Mouse (Mus musculus) lung, embryonic 15.5 days (tissue): Measurements from ENCODE around the gene Capn2. TPM values are rescaled to one million over a fixed set of nuclear protein-coding genes. Genes with fewer than 3 reads are reported as not detected.

Source experiments
- ATAC-seq: fragments of 200-750 bp; cut with Nextera tagmentation; 2 replicates; pipeline ENCODE4 v1.8.0; 2017; ENCODE audit warnings: moderate number of reproducible peaks, borderline replicate concordance; ENCODE audit not compliant: low FRiP score, low TSS enrichment; ENCODE audit errors: extremely low read depth
- H3K27ac ChIP-seq: fragments of 300-500 bp; sonication (generic); 2 replicates; pipeline ENCODE4 v1.5.1; 2015; ENCODE audit warnings: moderate library complexity, mild to moderate bottlenecking, inconsistent platforms
- H3K27me3 ChIP-seq: fragments of 300-500 bp; sonication (generic); 2 replicates; pipeline ENCODE4 v1.6.1; 2015; ENCODE audit warnings: inconsistent platforms
- H3K36me3 ChIP-seq: fragments of 300-500 bp; sonication (generic); 2 replicates; pipeline ENCODE4 v1.6.1; 2015; ENCODE audit warnings: inconsistent platforms
- H3K4me1 ChIP-seq: fragments of 300-500 bp; sonication (generic); 2 replicates; pipeline ENCODE4 v1.6.1; 2015; ENCODE audit warnings: inconsistent platforms
- H3K4me2 ChIP-seq: fragments of 300-500 bp; sonication (generic); 2 replicates; pipeline ENCODE4 v1.6.1; 2015; ENCODE audit warnings: inconsistent platforms, mild to moderate bottlenecking, moderate library complexity
- H3K4me3 ChIP-seq: fragments of 300-500 bp; sonication (generic); 2 replicates; pipeline ENCODE4 v1.5.1; 2015; ENCODE audit warnings: mild to moderate bottlenecking, inconsistent platforms
- H3K9ac ChIP-seq: fragments of 300-500 bp; sonication (generic); 2 replicates; pipeline ENCODE4 v1.6.1; 2015; ENCODE audit warnings: inconsistent platforms
- H3K9me3 ChIP-seq: fragments of 300-500 bp; sonication (generic); 2 replicates; pipeline ENCODE4 v1.6.1; 2016; ENCODE audit warnings: inconsistent platforms
- WGBS: fragments of 180-500 bp; shearing (Covaris S2); methylation state at CpG from one replicate; pipeline ENCODE4 v1.1.7; 2015; 5-methylcytosine and 5-hydroxymethylcytosine counted together
- polyA plus RNA-seq: library from polyadenylated mRNA; unstranded; fragments of >200 nt; fragmentation: Nextera tagmentation; extraction: Ambion mirVana; gene quantifications from 2 replicates; pipeline ENCODE4 v1.2.1, GENCODE M21; 2015

The Capn2 gene
- polyA plus RNA-seq, 1 experiment from 2014 or later, result 135 TPM

DNA sequence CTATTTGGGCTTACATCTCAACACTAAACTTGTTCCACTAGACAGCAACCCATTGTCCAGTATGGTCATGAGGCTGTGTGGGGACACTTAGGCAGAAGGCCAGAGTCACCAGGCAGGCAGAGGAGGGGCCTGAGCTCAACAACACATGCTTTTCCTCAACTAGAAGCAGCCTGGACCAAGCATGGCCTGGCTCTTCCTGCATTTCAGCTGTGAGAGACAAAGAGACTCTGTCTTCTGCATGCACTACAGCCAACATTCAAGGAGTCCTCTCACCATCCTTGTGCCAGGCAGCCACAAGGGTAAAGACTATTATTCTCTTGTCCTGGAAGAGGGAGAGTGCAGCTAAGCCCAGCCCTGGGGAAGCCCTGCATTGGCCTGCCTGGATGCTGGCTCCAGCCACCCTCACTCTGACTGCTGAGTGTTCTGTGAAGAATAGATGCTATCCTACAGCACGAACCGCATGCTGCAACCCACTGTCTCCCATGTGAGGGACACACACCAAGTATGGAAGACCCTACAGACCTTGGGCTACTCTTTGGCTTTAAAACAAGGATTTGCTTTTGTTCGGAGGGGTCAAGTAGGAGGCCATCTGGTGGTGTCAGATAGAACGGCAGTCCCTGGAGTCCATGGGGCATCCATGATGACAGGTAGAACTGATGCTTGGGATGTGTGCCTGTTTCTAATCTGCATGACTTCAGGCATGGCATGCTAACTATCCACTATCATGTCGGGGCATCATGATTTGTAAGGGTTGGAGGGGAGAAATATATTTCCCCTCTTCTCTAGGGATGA is 42.2 kb downstream of the Capn2 start:
- Histone ChIP-seq H3K4me3 (no peak overlapping the region), H3K9ac (no peak overlapping the region), H3K9me3 (no peaks in the 10 kb centered on the region), H3K27me3 (no peaks in the 10 kb centered on the region), H3K36me3 (peaks cover 77% of the 10 kb centered on the region), H3K4me1 (no peaks in the 10 kb centered on the region), H3K27ac (no peak overlapping the region), H3K4me2 (no peak overlapping the region)
- no peak for ATAC-seq
- WGBS, result 77% methylated on average over 5 of the region's 5 CpGs

DNA sequence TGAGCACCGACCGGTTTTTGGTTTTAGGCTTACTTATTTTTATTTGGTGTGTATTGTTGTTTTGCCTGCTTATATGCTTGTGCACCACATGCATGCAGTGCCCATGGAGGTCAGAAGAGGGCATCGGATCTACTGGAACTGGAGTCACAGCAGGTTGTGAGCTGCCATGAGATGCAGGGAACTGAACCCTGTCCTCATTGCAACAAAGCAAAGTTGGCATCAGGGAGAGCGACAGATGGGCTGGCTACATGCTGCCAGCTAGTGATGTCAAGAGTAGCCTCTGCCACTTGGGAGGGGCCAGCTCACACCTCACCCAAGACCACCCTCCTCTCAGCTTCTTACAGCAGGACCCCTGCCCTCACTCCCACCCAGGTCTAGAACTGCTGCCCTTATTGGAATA is 51.4 kb downstream of the Capn2 start:
- Histone ChIP-seq H3K4me2 (no peak overlapping the region), H3K36me3 (peaks cover 43% of the 10 kb centered on the region), H3K4me3 (no peak overlapping the region), H3K9ac (no peak overlapping the region), H3K9me3 (no peaks in the 10 kb centered on the region), H3K4me1 (peaks cover 9% of the 10 kb centered on the region), H3K27ac (no peak overlapping the region), H3K27me3 (no peaks in the 10 kb centered on the region)
- ATAC-seq, result 0 out of 2 replicates have a peak, but pooled peaks have one; percentile 23
- 88% methylated on average over 4 of the region's 4 CpGs for WGBS

DNA sequence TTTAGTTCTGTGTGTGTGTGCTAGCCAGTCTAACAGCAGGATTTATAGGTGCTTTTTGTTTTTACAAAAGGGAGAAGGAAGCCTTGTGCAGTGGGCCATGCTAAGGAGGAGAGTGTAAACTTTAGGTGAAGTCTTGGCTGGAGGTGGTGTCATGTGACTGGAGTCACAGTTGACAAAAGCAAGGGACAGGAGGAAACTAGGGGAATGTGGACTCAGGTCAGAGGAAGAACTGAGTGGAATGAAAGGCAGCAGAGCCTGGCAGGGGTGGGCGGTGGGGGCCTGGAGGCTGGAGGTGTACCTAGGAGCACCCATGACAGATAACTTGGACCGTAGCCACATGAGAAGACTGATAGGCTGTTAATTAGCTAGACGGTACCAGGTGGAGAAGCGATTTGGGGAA is 52.1 kb downstream of the Capn2 start:
- H3K4me1 ChIP-seq, result peaks cover 16% of the 10 kb centered on the region
- no peaks in the 10 kb centered on the region for H3K27me3 ChIP-seq
- no peaks in the 10 kb centered on the region for H3K9me3 ChIP-seq
- H3K9ac ChIP-seq, result no peak overlapping the region
- 25% methylated on average over 4 of the region's 4 CpGs for WGBS
- H3K36me3 ChIP-seq, result peaks cover 39% of the 10 kb centered on the region
- no peak overlapping the region for H3K4me2 ChIP-seq
- H3K4me3 ChIP-seq, result no peak overlapping the region
- peak overlapping the region; percentile 17; the same call in 1 of the 2 replicates for H3K27ac ChIP-seq
- no peak for ATAC-seq

DNA sequence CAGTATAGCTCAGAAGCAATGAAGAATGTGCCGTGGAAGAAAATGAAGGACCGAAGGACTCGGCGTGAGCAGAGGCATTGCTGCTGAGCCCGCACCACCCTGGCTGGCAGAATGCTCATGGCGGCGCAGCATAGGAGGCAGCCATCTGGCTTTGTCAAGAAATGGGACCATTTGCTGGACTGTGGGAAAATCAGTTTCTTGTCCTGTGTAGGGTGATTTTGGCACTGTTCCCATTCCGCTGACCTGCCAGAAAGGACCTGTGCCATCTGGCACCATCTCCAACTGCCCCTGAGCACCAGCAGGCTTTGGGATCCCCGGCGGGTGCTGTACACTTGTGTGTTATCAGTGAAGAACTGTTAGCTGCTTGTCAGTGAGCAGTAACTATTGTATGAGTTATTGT is 55.6 kb downstream of the Capn2 start:
- Histone ChIP-seq H3K27ac (peak overlapping the region; percentile 83; the same call in 1 of the 2 replicates), H3K9ac (no peak overlapping the region), H3K9me3 (no peaks in the 10 kb centered on the region), H3K4me2 (no peak overlapping the region), H3K27me3 (no peaks in the 10 kb centered on the region), H3K4me1 (peaks cover 18% of the 10 kb centered on the region), H3K36me3 (peaks cover 27% of the 10 kb centered on the region), H3K4me3 (no peak overlapping the region)
- WGBS, result 81% methylated on average over 10 of the region's 10 CpGs
- no peak for ATAC-seq

DNA sequence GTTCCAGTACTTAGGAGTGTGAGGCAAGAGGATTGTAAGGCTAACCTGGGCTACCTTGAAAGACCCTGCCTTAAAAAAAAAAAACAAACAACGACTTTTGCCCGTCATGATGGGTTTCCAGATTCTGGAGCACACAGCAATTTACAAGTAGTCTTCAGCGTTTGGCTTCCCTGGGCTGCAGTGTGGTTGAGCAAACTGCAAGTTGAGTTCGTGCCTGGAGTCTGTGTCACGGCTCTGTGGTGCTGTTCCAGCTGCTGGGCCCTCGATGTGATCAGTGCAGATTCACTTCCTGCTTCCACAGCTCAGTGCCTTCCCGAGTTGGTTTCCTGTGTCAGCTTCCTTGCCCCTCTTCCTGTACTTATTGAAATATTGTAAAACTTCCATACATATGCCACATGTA is 56.1 kb downstream of the Capn2 start:
- 18% methylated on average over 7 of the region's 7 CpGs for WGBS

DNA sequence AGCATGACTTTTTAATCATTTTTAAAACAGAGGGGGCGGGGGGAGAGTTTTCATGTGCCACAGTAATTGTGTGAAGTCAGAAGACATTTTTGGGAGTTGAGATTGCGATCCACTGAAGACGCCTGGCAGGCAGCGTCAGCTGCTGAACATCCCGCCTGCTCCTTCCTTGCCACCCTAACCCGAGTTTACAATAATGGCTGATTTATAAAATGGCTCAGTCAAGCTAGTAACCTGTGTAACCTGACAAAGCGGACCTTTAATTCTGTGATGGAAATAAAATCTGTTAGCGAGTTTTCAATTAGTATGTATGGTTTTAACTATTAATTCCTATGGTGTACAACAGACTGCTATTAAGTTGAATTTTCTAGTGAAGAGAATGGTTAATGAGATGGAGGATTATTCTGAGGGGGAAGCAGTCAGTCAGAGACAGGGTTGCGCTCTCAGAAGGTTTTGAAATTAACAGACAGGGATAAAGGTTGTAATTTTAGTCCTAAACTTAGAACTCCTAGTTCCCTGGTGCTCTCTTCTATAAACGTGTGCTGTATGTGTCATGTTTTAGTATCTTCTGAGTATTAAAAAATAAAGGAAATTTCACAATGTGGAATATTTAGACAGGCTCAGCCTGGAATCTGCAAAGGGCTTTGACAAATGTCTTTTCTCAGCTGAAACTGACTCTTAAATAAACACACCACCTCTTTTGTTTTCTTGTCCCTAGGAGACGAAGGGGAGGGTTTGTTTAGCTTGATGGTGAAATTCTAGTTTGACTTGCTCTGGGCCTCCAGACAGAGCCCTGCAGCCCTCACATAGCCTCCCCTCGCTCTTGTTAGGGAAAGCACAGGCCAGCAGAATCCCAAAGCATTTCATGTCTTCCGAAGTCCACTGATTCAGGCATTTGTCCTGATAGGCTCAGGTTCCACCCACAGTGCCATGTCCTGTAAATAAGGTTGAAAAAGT is 56.8 kb downstream of the Capn2 start:
- H3K4me2 ChIP-seq, result peak overlapping the region; percentile 11; the same call in 1 of the 2 replicates
- peak; percentile 62; the same call in 1 of the 2 replicates for ATAC-seq
- H3K4me1 ChIP-seq, result peaks cover 18% of the 10 kb centered on the region
- WGBS, result 50% methylated on average over 13 of the region's 13 CpGs
- no peak overlapping the region for H3K4me3 ChIP-seq
- peaks cover 36% of the 10 kb centered on the region for H3K36me3 ChIP-seq
- H3K9ac ChIP-seq, result no peak overlapping the region
- no peaks in the 10 kb centered on the region for H3K27me3 ChIP-seq
- peak overlapping the region; percentile 83 for H3K27ac ChIP-seq
- H3K9me3 ChIP-seq, result no peaks in the 10 kb centered on the region

More for the DNA sequence above, 56.1 kb downstream of the Capn2 start:
- 0 out of 2 replicates have a peak, but pooled peaks have one; percentile 53 for ATAC-seq
- H3K27me3 ChIP-seq, result no peaks in the 10 kb centered on the region
- H3K4me1 ChIP-seq, result peaks cover 18% of the 10 kb centered on the region
- H3K36me3 ChIP-seq, result peaks cover 30% of the 10 kb centered on the region
- no peak overlapping the region for H3K4me3 ChIP-seq
- H3K4me2 ChIP-seq, result peak overlapping the region; percentile 11; the same call in 1 of the 2 replicates
- no peaks in the 10 kb centered on the region for H3K9me3 ChIP-seq
- peak overlapping the region; percentile 83 for H3K27ac ChIP-seq
- no peak overlapping the region for H3K9ac ChIP-seq

DNA sequence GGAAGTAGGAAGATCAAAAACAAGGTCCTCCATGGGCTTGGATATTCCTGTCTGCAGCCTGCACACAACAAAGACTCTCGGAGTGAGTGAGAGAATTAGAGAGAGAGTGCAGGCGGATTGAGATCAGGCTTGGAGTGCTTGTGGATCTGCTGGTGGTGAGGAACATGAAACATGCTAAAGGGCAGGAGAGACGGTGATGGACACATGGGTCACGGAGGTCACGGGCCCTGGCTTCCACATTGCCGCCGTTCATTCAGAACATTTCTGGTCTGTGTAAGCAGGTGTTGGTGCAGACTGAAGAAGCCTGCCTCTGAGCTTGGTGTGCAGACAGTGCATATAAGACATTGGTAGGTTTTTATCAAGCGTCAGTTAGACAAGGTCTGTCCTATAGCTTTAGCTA is 58.0 kb downstream of the Capn2 start:
- ATAC-seq, result no peak
- Histone ChIP-seq H3K4me2 (no peak overlapping the region), H3K9me3 (no peaks in the 10 kb centered on the region), H3K36me3 (peaks cover 40% of the 10 kb centered on the region), H3K9ac (no peak overlapping the region), H3K4me3 (no peak overlapping the region), H3K27me3 (no peaks in the 10 kb centered on the region), H3K4me1 (peaks cover 18% of the 10 kb centered on the region), H3K27ac (no peak overlapping the region)
- WGBS, result 71% methylated on average over 8 of the region's 8 CpGs

DNA sequence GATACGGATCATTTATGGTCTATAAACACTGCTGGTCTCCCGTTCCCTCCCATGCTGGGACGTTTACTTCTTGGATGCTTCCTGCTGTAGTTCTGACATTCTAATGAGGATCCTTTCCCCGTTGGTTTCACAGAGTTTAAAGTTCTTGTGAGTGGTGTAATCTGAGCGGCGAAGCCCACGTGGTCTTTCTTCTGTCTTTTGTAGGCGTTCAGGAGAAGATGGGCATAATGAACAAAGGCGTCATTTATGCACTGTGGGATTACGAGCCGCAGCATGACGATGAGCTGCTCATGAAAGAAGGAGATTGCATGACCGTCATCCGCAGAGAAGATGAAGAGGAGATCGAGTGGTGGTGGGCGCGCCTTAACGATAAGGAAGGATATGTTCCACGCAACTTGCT is 58.9 kb downstream of the Capn2 start:
- H3K36me3 ChIP-seq, result peaks cover 47% of the 10 kb centered on the region
- no peak overlapping the region for H3K27ac ChIP-seq
- H3K9ac ChIP-seq, result no peak overlapping the region
- H3K4me1 ChIP-seq, result peaks cover 18% of the 10 kb centered on the region
- no peaks in the 10 kb centered on the region for H3K9me3 ChIP-seq
- H3K4me3 ChIP-seq, result no peak overlapping the region
- no peaks in the 10 kb centered on the region for H3K27me3 ChIP-seq
- ATAC-seq, result no peak
- 82% methylated on average over 19 of the region's 19 CpGs for WGBS
- no peak overlapping the region for H3K4me2 ChIP-seq

DNA sequence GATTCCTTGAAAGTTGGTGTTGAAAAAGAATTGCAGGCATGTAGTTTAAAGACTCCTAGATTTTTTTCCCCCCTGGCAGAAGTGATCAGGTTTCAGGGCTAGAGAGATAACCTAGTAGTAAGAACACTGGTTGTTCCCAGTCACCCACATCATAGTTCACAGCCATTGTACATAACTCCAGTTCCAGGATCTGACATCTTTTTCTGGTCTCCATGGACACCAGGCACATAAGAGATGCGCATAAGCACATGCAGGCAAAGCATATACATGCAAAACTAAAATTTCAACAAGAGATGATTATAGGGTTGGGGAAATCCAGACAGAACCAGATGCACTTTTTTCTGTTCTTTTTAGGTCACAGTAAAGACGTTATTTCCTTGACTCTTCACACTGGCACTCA is 62.3 kb downstream of the Capn2 start:
- Histone ChIP-seq H3K4me3 (no peak overlapping the region), H3K36me3 (peaks cover 47% of the 10 kb centered on the region), H3K4me1 (no peaks in the 10 kb centered on the region), H3K4me2 (no peak overlapping the region), H3K27ac (no peak overlapping the region), H3K9me3 (no peaks in the 10 kb centered on the region), H3K27me3 (no peaks in the 10 kb centered on the region), H3K9ac (no peak overlapping the region)
- no peak for ATAC-seq
- WGBS, result 81% methylated on average over 2 of the region's 2 CpGs

DNA sequence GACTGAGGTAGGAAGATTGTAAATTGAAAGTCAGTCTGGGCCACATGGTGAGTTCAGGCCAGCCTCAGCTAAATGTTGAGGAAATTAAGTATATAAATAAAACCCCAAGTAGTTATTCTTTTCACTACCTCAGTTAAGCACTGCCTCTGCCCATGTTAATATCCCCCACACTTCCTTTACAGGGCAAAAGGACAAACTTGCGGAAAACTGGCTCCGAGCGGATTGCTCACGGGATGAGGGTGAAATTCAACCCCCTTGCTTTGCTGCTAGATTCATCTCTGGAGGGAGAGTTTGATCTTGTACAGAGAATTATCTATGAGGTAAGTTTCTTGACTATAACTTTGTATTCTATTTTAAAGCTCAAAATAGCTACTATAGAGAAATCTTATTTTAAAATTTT is 64.9 kb downstream of the Capn2 start:
- Histone ChIP-seq H3K27ac (no peak overlapping the region), H3K36me3 (peaks cover 56% of the 10 kb centered on the region)

DNA sequence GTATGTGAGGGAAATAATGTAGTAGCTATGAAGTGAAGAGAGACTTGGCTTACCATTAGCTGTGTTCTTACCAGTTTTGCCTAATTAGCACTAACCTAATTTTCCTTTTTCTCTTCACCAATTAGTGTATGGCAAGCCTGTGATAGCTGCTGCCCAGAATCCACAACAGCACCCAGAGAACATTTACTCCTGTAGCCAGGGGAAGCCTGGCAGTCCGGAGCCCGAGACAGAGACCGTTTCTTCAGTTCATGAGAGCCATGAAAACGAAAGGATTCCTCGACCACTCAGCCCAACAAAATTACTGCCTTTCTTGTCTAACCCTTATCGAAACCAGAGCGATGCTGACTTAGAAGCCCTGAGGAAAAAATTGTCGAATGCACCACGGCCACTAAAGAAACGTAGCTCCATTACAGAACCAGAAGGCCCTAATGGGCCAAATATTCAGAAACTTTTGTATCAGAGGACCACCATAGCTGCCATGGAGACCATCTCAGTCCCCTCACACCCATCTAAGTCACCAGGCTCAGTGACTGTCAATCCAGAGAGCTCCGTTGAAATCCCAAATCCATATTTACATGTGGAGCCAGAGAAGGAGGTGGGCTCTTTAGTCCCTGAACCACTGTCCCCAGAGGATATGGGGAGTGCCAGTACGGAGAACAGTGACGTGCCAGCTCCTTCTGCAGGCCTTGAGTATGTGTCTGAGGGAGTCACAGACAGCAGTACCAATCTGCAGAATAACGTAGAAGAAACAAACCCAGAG is 69.0 kb downstream of the Capn2 start:
- Histone ChIP-seq H3K4me2 (no peak overlapping the region), H3K36me3 (peaks cover 62% of the 10 kb centered on the region), H3K27me3 (no peaks in the 10 kb centered on the region), H3K9me3 (no peaks in the 10 kb centered on the region), H3K4me1 (no peaks in the 10 kb centered on the region), H3K27ac (no peak overlapping the region), H3K4me3 (no peak overlapping the region), H3K9ac (no peak overlapping the region)
- 93% methylated on average over 14 of the region's 14 CpGs for WGBS
- ATAC-seq, result no peak

More for the DNA sequence above, 64.9 kb downstream of the Capn2 start:
- Histone ChIP-seq H3K9me3 (no peaks in the 10 kb centered on the region), H3K4me3 (no peak overlapping the region), H3K27me3 (no peaks in the 10 kb centered on the region), H3K4me1 (no peaks in the 10 kb centered on the region), H3K9ac (no peak overlapping the region), H3K4me2 (no peak overlapping the region)
- WGBS, result 72% methylated on average over 4 of the region's 4 CpGs
- no peak for ATAC-seq
